Mouse (Mus musculus) hindbrain, embryonic 10.5 days (tissue): ENCODE data around the gene Gm5129. TPM values are rescaled to one million over a fixed set of nuclear protein-coding genes. Genes with fewer than 3 reads are reported as not detected.
"Not testable (repeated sequence)": the region's sequence is repeated elsewhere in the genome, so short reads cannot be mapped to it uniquely, and the experiment has no call there.

Source experiments
- DNase-seq: peaks from one replicate; pipeline ENCODE4 v3.0.0-alpha.2; 2017; ENCODE audit warnings: low spot score
- H3K27ac ChIP-seq: fragments of 300-500 bp; sonication (generic); 2 replicates; pipeline ENCODE4 v1.5.1; 2016; ENCODE audit warnings: mild to moderate bottlenecking, moderate library complexity
- H3K27me3 ChIP-seq: fragments of 300-500 bp; sonication (generic); 2 replicates; pipeline ENCODE4 v1.6.1; 2016; ENCODE audit warnings: mild to moderate bottlenecking; ENCODE audit not compliant: poor library complexity, insufficient read depth, severe bottlenecking
- H3K36me3 ChIP-seq: fragments of 300-500 bp; sonication (generic); 2 replicates; pipeline ENCODE4 v1.6.1; 2016; ENCODE audit warnings: mild to moderate bottlenecking, moderate library complexity
- H3K4me1 ChIP-seq: fragments of 300-500 bp; sonication (generic); replicated peaks from 2 replicates; pipeline ENCODE4 v1.6.1; 2016; ENCODE audit warnings: mild to moderate bottlenecking
- H3K4me3 ChIP-seq: fragments of 300-500 bp; sonication (generic); 2 replicates; pipeline ENCODE4 v1.5.1; 2016; ENCODE audit warnings: mild to moderate bottlenecking, moderate library complexity
- H3K9me3 ChIP-seq: fragments of 300-500 bp; sonication (generic); 2 replicates; pipeline ENCODE4 v1.6.1; 2016; ENCODE audit warnings: mild to moderate bottlenecking, moderate library complexity
- WGBS: fragments of 180-500 bp; shearing (Covaris S2); methylation state at CpG from one replicate; pipeline ENCODE4 v1.1.7; 2016; 5-methylcytosine and 5-hydroxymethylcytosine counted together
- polyA plus RNA-seq: library from polyadenylated mRNA; unstranded; fragments of >200 nt; fragmentation: Nextera tagmentation; extraction: Ambion mirVana; gene quantifications from 2 replicates; pipeline ENCODE4 v1.2.1, GENCODE M21; 2016

The Gm5129 gene
- not detected in 2 replicates for polyA plus RNA-seq

DNA sequence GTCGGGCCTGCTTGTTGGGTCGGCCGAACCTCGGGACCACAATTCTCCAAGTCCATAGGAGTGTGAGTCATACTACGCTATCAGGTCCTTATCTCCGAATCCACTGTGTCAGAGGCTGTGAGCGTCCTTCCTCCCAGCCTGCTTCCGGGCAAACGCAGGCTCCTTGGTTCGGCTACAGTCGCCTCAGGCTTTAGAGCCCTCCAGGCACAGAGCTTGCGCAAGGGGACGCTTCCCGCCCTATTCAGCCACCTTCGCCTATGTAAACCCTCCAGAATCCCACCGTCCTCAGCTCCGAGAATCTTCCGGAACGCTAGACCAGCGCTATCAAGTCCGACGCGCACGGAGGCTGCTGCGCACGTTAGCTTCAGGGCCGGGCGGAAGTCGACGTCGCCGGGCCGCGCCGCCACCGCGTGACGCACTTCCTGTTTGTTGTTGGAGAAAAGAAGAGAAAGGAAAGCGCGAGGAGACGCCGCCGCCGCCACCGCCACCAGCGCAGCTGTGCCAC, at the start of gene Gm5129, which contains the start of gene Dnajb6:
TSS of gene Gm5129 (minus strand) at position 380 of the 505 bp plus-strand sequence.
TSS of gene Dnajb6 (plus strand) at position 132 of the 505 bp plus-strand sequence.
- WGBS = under 1% methylated on average over 46 of the region's 46 CpGs
- H3K27me3 ChIP-seq = no peaks in the 10 kb centered on the region
- peak within 1 kb of the TSS; percentile 96 for H3K4me3 ChIP-seq
- H3K4me1 ChIP-seq = peaks cover 30% of the 10 kb centered on the region
- peak; percentile 96 for DNase-seq
- no peaks in the 10 kb centered on the region for H3K9me3 ChIP-seq
- H3K36me3 ChIP-seq = no peaks in the 10 kb centered on the region
- H3K27ac ChIP-seq = peak within 1 kb of the TSS; percentile 94

DNA sequence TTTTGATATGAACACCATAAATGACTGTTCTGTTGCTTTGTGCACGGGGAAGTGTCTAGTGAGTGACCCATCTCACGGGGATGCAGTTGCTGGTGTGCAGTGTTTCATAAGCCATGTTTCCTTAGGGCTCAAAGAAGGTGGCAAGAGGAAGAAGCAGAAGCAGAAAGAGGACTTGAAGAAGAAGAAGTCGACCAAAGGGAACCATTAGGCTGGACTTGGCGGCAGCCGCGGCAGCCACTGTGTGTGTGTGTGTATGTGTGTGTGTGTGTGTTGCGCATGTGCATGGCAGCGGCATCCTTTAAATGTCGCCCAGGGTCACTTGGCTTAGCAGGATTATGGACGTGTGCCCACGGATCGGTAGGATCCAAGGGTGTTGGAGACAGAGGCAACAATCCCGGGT, 49.2 kb upstream of the Gm5129 start:
- not testable (repeated sequence) for DNase-seq

DNA sequence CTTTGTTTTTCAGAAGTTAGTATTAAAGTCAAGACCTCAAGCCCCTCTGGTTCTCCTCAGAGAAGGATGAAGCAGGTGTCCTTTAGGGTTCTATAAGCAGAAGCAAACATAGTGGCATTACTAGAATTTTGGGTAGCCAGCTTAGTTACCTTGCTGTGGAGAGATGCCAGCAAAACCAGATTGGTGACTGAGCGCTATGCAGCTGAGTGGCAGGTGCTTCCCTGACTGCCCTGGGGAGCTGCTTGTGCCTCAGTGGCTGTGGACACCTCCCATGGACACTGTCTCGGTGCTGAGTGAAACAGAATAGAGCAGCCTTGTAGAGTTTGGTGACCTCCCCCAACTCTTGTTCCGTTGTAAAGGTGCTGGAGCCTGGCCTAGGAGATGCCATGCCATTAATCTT, 46.5 kb upstream of the Gm5129 start:
- H3K27ac ChIP-seq = no peak overlapping the region
- peaks cover 58% of the 10 kb centered on the region for H3K36me3 ChIP-seq
- 94% methylated on average over 3 of the region's 3 CpGs for WGBS

More for the DNA sequence above, 49.2 kb upstream of the Gm5129 start:
- not testable (repeated sequence) for H3K4me3 ChIP-seq, H3K27me3 ChIP-seq, H3K9me3 ChIP-seq, H3K27ac ChIP-seq, H3K4me1 ChIP-seq
- WGBS = 94% methylated on average over 11 of the region's 13 CpGs
- H3K36me3 ChIP-seq = peaks cover 34% of the 10 kb centered on the region

DNA sequence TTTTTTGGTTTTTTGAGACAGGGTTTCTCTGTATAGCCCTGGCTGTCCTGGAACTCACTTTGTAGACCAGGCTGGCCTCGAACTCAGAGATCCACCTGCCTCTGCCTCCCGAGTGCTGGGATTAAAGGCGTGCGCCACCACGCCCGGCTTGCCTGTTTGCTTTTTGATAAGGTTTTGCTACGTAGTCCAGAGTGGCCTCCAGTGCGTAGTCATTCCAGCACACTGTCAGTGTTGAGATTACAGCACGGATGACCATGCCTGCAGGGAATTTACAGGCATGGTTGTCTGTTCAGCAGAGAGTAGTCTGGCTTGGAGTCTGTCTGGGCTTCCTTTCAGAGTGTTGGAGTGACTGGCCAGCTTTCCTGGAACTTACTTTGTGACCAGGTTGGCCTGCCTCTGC, 44.0 kb upstream of the Gm5129 start:
- not testable (repeated sequence) for H3K9me3 ChIP-seq, H3K27ac ChIP-seq, H3K4me3 ChIP-seq, H3K27me3 ChIP-seq, DNase-seq, H3K4me1 ChIP-seq
- 94% methylated on average over 9 of the region's 9 CpGs for WGBS
- H3K36me3 ChIP-seq = peaks cover 75% of the 10 kb centered on the region

More for the DNA sequence above, 46.5 kb upstream of the Gm5129 start:
- Histone ChIP-seq H3K4me3 (no peak overlapping the region), H3K9me3 (no peaks in the 10 kb centered on the region), H3K4me1 (no peaks in the 10 kb centered on the region), H3K27me3 (no peaks in the 10 kb centered on the region)
- no peak for DNase-seq

DNA sequence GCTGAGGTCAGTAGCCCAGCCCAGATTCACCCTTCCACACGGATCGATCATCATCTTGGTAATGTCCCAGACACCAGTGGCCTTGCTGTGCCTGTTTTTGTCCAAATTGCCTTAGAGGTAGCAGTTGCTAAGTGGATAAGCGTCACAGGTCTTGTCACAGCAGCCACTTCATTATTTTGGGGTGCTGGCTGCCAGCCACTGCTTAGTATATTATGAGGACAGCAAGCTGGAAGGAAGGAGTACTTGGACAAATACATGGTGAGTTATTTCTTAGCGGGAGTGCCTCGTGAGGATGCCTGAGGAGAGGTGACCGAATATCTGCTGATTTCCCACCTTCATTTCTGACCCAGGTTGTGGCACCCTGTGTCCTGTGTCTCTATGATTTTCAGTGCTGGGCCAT, 42.3 kb upstream of the Gm5129 start:
- H3K36me3 ChIP-seq = peaks cover 85% of the 10 kb centered on the region
- 95% methylated on average over 6 of the region's 6 CpGs for WGBS

DNA sequence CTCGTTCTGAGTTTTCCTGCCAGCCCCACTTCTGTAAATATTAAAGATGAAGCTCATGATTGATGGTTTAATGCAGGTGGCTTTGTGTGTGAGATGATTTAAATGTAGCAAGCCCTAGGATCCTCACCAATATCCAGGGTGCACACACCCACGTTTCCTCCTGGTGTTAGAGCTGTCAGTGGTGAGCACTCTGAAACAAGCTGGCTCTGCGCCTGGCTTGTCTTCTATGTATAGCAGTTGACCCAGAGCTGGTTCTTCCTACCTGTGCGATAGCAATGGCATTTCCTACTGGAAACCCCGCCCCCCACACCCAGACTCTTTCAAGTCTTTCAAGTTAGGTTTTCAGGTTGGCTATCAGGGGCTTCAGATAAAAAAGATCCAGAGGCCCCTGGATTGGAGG, 39.7 kb upstream of the Gm5129 start:
- Histone ChIP-seq H3K27ac (no peak overlapping the region), H3K9me3 (no peaks in the 10 kb centered on the region), H3K36me3 (peaks cover 87% of the 10 kb centered on the region), H3K27me3 (no peaks in the 10 kb centered on the region), H3K4me1 (no peaks in the 10 kb centered on the region), H3K4me3 (no peak overlapping the region)
- 94% methylated on average over 5 of the region's 5 CpGs for WGBS
- DNase-seq = no peak

More for the DNA sequence above, 42.3 kb upstream of the Gm5129 start:
- Histone ChIP-seq H3K4me1 (no peaks in the 10 kb centered on the region), H3K4me3 (no peak overlapping the region), H3K27me3 (no peaks in the 10 kb centered on the region), H3K27ac (no peak overlapping the region), H3K9me3 (no peaks in the 10 kb centered on the region)
- no peak for DNase-seq

DNA sequence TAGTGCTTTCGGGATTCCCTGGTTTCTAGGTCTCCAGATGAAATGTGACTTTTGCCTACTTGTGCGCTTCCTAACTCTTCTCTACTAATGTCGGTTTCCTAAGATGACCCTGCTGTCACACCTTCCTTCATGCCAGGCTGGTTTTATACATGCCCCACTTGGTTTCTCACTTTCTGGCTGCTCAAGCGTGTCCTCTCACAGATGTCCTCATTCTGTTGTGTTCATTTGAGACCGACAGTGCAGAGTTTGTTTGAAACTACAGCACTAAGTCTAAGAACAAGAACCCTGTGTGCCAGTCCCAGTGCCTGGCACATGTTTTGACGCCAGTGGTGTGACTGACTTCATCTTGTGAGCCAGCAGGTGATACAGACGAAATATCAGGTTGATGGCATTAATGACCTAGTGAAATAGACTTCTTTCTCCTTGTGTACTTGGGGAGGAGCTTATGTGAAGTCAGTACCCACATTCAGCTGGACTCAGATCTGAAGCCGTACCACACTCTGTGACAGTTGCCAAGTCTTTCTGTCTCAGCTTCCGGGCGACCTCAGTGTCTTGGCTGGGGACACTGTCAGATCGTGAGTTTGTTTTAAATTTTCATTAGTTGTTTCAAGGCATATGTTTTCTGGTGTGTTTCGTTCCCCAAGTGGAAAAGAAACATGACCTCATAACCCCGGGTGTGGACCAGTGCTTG, 37.9 kb upstream of the Gm5129 start:
- no peaks in the 10 kb centered on the region for H3K4me1 ChIP-seq
- peaks cover 87% of the 10 kb centered on the region for H3K36me3 ChIP-seq
- 89% methylated on average over 13 of the region's 13 CpGs for WGBS
- H3K9me3 ChIP-seq = no peaks in the 10 kb centered on the region
- H3K4me3 ChIP-seq = no peak overlapping the region
- no peaks in the 10 kb centered on the region for H3K27me3 ChIP-seq
- no peak for DNase-seq
- no peak overlapping the region for H3K27ac ChIP-seq

DNA sequence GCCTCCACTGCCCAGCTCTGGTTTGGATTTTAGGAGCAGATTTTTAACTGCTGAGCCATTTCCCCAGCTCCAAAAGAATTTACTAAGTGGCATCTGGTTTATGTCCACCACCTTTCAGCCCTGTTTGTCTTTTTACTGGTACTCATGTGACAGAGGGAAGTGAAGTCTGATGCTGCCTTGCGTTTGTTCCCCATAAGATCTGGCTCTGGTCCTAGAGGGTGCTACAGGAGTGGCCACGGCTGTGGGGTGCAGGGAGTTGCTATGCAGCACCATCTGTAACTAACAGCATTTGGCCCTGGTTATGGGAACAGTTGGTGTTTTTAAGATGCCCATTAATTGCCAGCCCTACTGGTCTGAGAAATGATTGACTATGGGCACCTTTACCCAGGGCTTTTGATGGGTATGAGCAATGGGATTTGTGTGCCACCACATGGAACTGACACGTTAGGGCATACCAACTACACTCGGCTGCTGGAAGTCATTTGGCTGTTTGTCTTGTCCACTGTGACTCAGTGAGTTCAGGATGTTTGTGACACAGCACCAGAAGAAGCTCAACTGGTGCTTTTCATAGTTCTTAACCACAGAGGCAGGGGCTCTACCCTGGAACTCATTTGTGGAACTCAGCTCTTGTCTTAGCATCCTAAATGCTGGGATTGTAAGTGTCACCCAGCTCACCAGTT, 37.1 kb upstream of the Gm5129 start:
- H3K36me3 ChIP-seq = peaks cover 88% of the 10 kb centered on the region
- H3K4me3 ChIP-seq = no peak overlapping the region
- DNase-seq = no peak
- no peaks in the 10 kb centered on the region for H3K4me1 ChIP-seq
- WGBS = 91% methylated on average over 4 of the region's 4 CpGs
- no peak overlapping the region for H3K27ac ChIP-seq
- no peaks in the 10 kb centered on the region for H3K9me3 ChIP-seq
- H3K27me3 ChIP-seq = no peaks in the 10 kb centered on the region

DNA sequence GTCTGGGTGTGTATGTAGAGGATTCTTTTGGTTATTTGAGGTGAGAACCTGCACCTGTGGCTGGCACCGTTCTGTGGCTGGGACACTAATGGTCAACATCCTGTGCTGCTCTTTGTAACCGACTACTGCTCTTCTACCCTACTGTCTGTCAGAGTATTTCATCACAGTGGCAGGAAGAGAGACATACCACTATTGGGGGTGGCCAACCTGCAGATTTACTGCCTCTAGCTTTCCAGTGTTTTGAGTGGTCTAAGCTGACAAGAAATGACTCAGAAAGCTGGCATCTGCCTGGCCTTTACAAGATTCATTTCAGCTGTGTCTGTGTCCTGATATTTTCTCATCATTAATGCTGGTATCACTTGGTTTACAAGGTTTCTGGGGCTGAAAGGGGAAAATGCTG, 36.3 kb upstream of the Gm5129 start:
- DNase-seq = no peak
- Histone ChIP-seq H3K36me3 (peaks cover 88% of the 10 kb centered on the region), H3K9me3 (no peaks in the 10 kb centered on the region), H3K4me1 (no peaks in the 10 kb centered on the region), H3K27ac (no peak overlapping the region), H3K4me3 (no peak overlapping the region), H3K27me3 (no peaks in the 10 kb centered on the region)
- WGBS = 91% methylated on average over 2 of the region's 2 CpGs

DNA sequence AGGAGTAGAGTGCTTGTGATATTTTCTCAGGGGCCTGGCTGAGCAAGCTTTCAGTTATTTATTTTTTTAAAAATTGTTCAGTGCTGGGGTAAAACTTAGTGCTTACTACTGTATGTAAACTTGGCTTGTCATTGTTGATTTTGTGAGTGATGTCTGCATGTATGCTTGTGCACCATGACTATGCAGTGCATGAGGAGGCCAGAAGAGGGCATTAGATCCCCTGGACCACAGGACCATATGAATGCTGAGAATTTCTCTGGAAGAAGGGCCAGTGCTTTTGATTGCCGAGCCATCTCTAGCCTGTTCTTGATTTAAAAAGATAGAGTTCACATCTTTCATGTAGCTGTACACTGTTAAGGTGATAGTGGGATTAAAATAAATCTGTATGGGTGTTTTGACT, 35.2 kb upstream of the Gm5129 start:
- Histone ChIP-seq H3K4me3 (no peak overlapping the region), H3K4me1 (no peaks in the 10 kb centered on the region), H3K27ac (no peak overlapping the region), H3K9me3 (no peaks in the 10 kb centered on the region), H3K36me3 (peaks cover 86% of the 10 kb centered on the region), H3K27me3 (no peaks in the 10 kb centered on the region)
- 96% methylated on average over 1 of the region's 1 CpGs for WGBS
- DNase-seq = peak; percentile 5

DNA sequence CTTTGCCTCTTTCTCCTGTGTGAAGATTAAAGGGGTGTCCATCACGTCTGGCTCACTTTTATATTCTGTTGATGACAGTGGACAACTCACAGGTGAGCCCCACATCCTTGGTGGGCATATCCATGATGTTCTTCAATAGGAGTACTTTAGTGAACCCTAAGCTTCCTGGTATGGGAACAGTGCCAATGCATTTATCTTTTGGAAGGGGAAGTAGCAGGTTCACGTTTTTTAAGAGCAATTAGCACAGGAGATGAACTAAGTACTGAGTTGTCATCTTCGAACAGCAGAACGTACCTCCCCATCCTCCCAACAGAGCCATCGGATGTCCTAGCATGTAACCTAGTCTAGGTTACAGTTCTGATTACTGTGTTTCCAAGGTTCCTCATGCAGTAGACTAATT, 23.6 kb upstream of the Gm5129 start:
- Histone ChIP-seq H3K27me3 (no peaks in the 10 kb centered on the region), H3K4me1 (no peaks in the 10 kb centered on the region), H3K4me3 (no peak overlapping the region), H3K36me3 (peaks cover 97% of the 10 kb centered on the region), H3K27ac (no peak overlapping the region), H3K9me3 (no peaks in the 10 kb centered on the region)
- DNase-seq = no peak
- 92% methylated on average over 5 of the region's 5 CpGs for WGBS

DNA sequence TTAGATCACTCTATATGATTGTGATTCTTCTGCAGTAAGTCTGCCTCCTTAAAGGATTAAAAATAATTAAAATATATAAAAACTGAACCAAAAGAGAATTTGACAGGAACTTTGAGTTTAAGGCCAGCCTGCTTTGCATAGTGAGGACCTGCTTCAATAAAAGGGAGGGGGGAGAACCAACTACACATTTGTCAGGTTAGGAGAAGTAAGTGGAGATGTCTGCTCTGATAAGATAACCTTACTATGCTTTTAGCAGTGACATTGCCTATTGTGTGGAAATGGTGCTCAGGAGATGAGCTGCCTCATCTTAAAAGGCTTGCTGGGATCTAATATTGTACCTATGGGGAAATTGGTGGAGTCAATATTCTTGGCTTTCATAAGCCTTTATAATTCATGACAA, 17.2 kb upstream of the Gm5129 start:
- H3K36me3 ChIP-seq = peaks cover 93% of the 10 kb centered on the region

DNA sequence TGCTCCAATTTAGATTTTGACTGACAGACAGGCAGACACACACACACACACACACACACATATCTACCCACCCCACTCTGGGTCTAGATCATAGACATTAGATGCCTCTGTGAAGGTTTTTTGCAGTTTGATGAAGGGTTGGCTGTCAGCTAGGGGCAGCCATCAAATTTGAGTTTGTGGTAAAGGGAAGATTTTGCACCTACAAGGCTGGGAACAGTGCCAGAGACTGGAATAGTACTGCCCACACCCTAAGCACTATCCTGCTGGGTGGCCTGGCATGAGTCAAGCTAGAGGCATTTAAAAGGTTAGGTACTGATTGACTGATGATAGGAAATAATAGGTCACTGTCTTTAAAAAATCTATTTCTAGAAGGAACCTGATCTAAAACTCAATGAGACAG, 15.6 kb upstream of the Gm5129 start:
- H3K4me3 ChIP-seq = no peak overlapping the region
- peaks cover 83% of the 10 kb centered on the region for H3K36me3 ChIP-seq
- H3K4me1 ChIP-seq = no peaks in the 10 kb centered on the region
- no peaks in the 10 kb centered on the region for H3K27me3 ChIP-seq
- H3K27ac ChIP-seq = no peak overlapping the region
- no peaks in the 10 kb centered on the region for H3K9me3 ChIP-seq
- DNase-seq = no peak

More for the DNA sequence above, 17.2 kb upstream of the Gm5129 start:
- H3K4me1 ChIP-seq = no peaks in the 10 kb centered on the region
- no peaks in the 10 kb centered on the region for H3K9me3 ChIP-seq
- no peak overlapping the region for H3K4me3 ChIP-seq
- H3K27ac ChIP-seq = no peak overlapping the region
- H3K27me3 ChIP-seq = no peaks in the 10 kb centered on the region
- DNase-seq = no peak
